Mouse (Mus musculus): ENCODE measurements around the gene St6gal1.
A peak's percentile ranks its signal among the peaks of the same experiment; 100 is the strongest.

The St6gal1 gene

DNA sequence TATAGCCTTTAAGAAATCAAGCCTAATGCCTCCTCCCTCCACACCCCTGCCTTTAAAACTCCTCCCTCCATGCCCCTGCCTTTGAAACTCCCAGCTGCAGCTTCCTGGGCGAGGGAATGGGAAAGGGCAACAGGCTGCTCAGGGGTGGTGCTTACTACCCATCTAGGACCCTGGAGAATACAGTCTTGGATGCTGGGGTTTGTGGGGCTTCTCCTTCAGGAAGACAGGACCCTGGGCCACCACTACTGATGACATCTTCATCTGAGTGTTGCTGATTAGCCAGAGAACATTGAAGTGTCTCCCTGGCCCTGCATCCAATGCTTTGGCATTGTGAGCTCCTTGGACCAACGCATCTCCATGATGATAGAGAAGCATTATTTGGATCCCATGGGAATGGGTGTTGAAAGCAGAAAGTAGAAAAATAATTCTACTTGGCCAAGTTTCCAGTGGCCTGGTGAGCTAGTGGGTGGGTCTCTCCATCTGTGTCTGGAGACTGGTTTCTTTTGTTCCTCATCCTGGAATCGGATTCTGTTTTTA lies 137.0 kb downstream of the St6gal1 start:
- no peak for DNase-seq

DNA sequence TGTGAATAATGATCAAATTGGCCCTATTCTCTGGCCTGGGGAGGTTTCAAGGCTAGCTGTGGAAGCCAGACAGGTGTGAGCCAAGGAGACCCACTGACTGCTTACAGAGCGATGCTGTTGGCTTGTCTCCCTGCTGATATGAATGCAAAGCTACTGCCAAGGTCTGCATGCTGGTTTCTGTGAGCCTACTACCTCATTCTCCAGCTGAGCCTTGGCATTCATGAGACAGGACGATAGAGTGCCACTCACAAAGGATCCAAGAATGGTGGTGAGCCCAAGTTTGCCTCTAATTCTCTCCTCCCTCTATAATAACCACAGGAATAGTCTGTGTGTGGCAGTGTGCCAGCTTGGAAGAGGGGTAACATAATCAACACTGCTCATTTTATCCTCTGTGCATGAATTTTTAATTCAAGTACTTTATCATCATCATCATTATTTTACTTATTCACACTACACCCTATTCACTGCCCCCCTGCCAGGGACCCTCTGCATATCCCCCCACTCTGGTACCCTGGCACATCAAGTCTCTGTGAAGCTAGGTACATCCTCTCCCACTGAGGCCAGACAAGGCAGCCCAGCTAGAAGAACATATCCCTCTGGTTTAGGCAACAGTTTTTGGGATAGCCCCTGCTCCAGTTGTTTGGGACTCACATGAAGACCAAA lies 139.9 kb downstream of the St6gal1 start:
- no peak for DNase-seq

DNA sequence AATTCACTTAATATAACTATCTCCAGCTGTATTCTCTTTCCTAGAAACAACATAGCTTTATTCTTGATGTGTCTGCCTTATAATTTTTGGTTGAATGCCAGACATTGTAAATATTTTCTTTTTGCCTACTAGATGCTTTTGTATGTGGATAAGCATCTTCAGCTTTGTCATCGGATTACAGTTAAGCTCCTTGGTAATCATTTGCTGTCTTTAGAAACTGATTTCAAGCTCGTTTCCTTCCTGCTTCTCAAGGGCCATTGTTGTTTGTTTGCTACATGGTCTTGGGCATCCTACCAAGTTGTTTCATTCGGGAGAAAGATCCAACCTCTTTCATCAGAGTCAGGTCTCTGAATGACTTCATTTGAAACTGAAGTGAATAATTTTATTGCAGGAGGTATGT lies 144.6 kb downstream of the St6gal1 start:
- DNase-seq: no peak

DNA sequence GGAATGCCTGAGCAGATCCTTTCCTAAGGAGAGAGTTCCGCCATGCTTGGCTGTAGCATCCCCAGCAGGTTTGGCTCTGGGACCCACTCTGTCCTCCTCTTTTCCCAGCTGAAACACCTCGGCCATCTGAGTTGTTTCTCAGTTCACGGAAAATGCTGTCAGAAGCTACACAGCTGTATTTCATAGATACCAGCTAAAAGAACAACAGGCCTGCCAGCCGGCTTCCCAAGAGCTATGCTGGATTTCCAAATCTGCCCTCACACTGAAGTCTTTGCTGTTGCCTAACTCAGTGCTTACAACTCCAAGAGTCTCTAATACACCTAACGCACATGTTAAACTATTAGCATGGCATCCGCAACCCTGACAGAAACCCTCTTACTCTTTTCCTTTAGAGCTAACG lies 146.2 kb downstream of the St6gal1 start:
- no peak for DNase-seq

DNA sequence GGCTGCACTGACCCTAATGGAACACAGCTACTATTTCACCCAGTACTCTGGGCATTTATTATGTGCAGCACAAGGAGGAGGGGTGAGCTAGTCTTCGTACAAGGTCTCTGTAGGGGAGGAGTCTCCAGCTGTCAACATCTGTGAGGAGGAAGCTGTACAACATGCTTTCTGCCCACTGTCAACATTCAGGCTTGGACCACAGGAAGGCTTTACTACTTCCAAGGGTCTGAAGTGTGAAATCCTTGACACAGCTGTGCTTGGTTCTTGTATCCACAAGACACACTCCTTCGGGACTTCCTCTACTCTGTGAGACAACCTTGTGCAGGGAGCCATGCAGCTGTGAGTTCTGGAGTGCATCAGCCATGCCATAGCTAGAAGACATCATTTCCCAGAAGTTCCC lies 147.8 kb downstream of the St6gal1 start:
- no peak for DNase-seq

DNA sequence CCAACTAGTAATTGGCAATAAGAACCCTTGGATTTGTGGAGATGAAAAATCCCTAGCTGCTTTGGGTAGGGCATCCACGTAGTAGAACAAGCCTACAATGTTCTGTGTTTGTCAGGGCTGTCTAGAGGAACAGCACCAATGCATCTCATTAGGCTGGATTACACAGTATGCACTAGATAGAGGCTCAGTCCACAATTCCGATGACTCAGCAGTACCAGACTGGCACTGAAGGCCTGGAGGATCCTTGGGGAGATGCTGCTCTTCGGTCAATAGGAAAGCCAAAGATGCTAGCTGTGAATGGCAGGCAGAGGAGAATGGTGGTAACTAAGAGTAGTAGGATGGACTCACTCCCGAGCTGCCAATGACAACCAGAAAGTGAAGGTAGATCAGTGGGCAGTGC lies 149.5 kb downstream of the St6gal1 start:
- DNase-seq: no peak

DNA sequence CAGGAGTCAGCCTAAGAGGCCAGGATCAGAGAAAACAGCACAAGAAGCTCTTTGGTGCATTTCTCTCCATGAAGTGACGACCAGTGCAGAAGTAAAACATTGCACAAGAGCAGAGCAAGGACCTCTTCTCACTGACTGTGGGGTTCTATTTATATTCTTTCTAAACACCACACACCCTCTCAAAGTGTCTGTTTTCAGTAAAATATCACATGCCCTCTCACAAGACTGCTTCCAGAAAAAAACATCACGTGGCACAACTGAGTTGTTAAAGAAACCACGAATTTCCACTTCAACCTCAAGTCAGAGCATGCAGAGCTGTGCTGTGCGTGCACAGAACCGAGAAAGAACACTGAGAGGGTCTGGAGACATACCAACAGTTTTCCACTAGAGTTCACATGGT lies 150.4 kb downstream of the St6gal1 start:
- DNase-seq: peak; percentile 15

DNA sequence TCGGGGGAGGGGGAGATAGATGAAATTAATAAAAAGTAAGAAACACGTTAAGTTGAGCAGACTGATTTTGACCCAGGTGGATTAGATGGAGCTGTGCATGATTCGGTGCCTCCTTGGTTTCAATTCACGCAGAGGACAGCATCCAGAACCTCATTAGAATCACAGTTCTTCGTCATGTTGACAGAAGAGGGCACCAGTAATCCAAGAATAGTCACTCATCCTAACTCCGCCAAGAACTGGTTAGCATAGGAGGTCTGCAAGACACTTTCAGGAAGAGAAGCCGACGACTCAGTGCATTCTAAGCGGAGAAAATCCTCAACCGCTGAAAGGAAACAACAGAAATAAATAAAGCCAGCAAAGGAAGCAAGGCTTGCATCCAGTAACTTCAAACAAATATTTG lies 151.6 kb downstream of the St6gal1 start:
- peak; percentile 6 for DNase-seq

DNA sequence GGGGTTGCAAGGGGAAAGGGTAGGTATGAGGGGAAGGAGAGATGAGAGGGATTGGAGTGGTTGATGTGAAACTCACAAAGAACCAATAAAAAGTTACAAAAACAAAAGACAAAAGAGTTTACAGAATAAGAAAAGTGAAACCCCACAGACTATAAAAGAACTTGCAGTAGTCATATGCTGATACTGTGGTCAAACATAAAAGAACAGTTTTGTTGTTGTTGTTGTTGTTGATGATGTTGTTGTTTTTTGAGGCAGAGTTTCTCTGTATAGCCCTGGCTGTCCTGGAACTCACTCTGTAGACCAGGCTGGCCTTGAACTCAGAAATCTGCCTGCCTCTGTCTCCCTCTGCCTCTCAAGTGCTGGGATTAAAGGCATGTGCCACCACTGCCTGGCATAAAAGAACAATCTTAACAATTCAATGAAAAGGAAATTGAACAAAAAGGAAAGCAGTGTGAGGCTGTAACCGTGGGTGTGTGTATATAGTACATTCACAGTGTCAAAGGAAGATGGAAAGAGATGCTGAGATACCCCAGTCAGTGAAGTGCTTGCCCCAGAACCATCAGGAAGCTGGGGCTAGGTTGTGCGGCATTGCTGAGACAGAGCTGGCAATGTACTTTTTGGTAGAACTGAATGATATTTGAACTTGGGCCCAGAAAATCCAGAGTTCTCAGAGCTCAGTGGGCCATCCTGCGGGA lies 155.1 kb downstream of the St6gal1 start:
- no peak for DNase-seq

DNA sequence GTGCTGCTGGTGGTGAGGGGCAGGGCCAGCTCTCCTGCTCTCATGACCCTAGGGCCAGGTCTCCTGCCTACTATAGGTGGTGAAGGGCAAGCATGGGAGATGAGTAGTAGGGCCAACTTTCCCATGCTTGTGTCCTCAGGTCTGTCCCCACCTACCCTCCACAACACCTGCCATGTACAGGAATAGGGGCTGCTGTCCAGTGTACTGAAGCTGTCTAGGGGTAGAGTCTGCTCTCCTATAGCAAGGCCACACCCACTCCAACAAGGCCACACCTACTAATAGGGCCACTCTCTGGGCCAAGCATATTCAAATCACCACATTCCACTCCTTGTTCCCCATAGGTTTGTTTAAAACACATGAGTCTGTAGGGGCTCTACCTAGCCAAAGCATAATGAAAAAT lies 159.8 kb downstream of the St6gal1 start:
- no peak for DNase-seq

DNA sequence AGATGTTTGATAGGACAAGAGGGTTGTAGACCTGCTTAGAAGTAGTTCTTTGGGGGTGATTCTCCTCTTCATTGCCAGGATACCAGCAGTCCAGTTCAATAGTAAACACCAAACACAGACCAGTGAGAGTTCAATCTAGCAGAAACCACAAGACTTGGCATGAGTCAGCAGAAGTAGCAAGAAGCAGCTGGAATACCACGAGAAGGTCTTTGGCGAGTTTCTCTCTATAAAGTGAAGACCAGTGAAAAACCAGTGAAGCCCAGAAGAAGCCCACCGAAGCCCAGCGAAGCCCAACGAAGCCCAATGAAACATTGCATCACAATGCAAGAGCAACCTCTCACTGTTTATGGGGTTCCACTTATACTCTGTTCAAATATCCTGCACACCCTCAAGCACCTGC lies 173.4 kb downstream of the St6gal1 start:
- no peak for DNase-seq

DNA sequence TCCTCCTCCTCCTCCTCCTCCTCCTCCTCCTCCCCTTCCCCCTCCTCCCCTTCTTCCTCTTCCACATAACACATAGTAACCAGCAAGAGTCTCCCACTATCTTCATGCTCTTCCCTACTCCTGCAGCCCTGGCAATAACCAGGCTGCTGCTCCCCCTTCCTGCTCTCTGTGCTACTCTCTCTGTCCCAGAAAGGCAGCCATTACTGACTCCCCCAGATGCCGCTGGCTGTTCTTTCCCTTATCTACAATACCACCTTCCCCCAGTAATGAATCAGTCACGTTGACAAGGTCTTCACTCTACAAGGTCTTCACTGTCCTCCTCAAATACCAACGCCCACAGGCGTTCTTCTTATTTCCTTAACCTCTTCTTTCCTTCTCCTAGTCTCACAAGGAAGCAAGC lies 176.9 kb downstream of the St6gal1 start:
- no peak for DNase-seq

DNA sequence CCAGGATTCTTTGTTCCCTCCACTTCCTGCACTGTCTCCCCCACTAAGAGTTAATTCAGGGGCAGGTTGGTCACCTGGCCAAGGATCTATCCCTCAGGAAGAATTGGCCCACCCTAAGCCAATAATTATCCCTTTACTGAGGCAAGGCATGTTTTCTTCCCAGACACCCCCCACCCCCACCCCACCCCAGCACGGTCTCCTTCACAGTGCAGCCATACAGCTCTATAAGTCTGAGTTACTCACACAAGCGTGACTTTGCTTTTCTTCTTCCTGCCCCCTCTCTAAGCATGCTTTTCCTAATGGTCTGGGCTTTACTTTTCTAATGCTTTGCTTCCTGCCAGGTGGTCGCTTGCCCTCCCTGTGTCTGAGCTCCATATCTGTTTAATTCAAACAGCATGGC lies 177.4 kb downstream of the St6gal1 start:
- no peak for DNase-seq

DNA sequence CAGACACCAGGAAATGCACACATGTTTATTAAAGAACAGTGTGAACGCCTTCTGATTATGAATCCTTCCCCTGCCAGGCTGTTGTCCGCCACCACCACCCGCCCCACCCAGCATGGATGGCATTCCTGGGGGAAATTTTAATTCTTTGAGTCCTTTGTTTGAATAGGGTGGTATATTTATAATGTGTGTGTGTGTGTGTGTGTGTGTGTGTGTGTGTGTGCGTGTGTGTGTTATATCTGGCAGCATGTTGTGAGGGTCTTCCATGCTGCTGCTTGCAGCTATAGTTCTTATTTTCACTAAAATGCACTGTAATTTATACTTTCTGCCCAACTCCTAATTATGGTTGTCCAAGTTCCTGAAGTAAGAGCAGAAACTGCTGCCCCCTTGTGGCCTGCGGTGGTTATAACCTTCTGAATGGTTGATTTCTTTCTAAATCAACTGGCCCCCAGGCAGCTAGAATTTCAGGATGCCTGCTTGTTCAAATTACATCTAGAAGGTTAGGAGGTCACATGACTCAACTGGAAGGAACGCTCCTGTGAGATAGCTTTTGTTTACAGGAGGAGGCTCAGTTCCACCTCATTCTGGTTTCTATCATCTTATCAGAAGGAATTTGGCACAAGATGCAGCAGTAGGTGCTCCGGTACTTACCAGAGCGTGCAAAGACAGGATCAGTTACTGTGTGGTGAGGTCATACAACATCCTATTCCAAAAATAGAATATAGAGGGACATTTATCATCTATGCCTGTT lies 178.6 kb downstream of the St6gal1 start:
- peak; percentile 77 for DNase-seq
